Mouse (Mus musculus): Measurements from ENCODE around the gene Zbtb24. TPM values are rescaled to one million over a fixed set of nuclear protein-coding genes. Genes with fewer than 3 reads are reported as not detected.

The Zbtb24 gene
- 7.0 and 8.3 TPM in 2 replicates for polyA plus RNA-seq (2015; fragmentation: Nextera tagmentation; extraction: Ambion mirVana)

DNA sequence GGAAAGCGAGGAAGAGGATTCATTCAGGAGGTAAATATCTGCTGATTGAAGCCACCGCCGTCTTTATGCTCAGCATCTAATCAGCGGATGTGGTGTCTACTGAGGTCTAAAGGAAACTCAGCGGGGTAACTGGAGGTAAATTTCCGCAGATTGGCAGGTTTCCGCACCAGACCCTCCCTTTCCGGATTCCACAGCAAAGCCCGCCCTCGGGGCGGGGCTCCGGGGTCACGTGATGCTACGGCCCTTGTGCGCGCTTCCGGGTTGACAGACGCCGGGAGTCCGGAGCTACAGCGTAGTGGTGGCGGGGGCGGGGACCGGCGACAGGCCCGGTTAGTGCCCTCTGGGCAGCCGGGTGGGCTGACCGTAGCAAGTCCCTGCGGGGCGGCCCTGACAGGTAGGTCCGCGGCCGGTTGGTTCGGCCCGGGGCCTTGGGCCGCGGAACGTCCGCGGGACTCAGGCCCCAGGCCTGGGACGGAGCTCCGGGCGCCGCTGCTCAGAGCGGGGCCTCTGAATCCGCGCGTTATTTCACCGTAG lies at the start of gene Zbtb24:
Zbtb24 (plus strand) TSS at position 247 of the 534 bp plus-strand sequence.

GRCm38 (mm10) chr10:41476171-41477017 lies 26.2 kb downstream of the Zbtb24 start, which contains the start of gene Mical1:
Gene Mical1, plus strand, starts transcription at chr10:41476314.

GRCm38 (mm10) chr10:41489708-41490517 lies 39.7 kb downstream of the Zbtb24 start, which contains the start of the genes Smpd2 and Ppil6:
Gene Smpd2, minus strand, starts transcription at chr10:41490369.
Gene Ppil6, plus strand, starts transcription at chr10:41490439.

Other genes with a start within 250 kb of the Zbtb24 start
- gene Fig4, start 147.1 kb upstream of the Zbtb24 start, polyA plus RNA-seq (2015; fragmentation: Nextera tagmentation; extraction: Ambion mirVana): 9.9 and 10.2 TPM in 2 replicates
- 0.02 TPM in 1 of 2 replicates, not detected in the other for gene Ak9, start 146.4 kb upstream of the Zbtb24 start, polyA plus RNA-seq (2015; fragmentation: Nextera tagmentation; extraction: Ambion mirVana)
- 17.3 and 20.5 TPM in 2 replicates for gene Mical1, start 25.9 kb downstream of the Zbtb24 start, polyA plus RNA-seq (2015; fragmentation: Nextera tagmentation; extraction: Ambion mirVana)
- 9.2 and 14.1 TPM in 2 replicates for gene Smpd2, start 40.0 kb downstream of the Zbtb24 start, polyA plus RNA-seq (2015; fragmentation: Nextera tagmentation; extraction: Ambion mirVana)
- 0.23 TPM in 1 of 2 replicates, not detected in the other for gene Ppil6, start 40.1 kb downstream of the Zbtb24 start, polyA plus RNA-seq (2015; fragmentation: Nextera tagmentation; extraction: Ambion mirVana)
- 62.0 and 73.0 TPM in 2 replicates for gene Cd164, start 69.0 kb downstream of the Zbtb24 start, polyA plus RNA-seq (2015; fragmentation: Nextera tagmentation; extraction: Ambion mirVana)